Mouse (Mus musculus): ENCODE results near the gene Hoxc5.

Hoxc5 gene

GRCm38 (mm10) chr15:102967511-102968397 lies 511 bp downstream of the Hoxc5 start:
- no peak for DNase-seq

- DNase-seq = no peak
Measured at GRCm38 (mm10) chr15:102969296-102969695, 2.1 kb downstream of the Hoxc5 start.

GRCm38 (mm10) chr15:102970740-102971139 lies 3.5 kb downstream of the Hoxc5 start:
- DNase-seq = no peak

- no peak for DNase-seq
Measured at GRCm38 (mm10) chr15:102972254-102972653, 5.0 kb downstream of the Hoxc5 start.

- no peak for DNase-seq
Measured at GRCm38 (mm10) chr15:102972753-102973152, 5.5 kb downstream of the Hoxc5 start.

GRCm38 (mm10) chr15:102975034-102975433 lies 7.8 kb downstream of the Hoxc5 start:
- no peak for DNase-seq

GRCm38 (mm10) chr15:102975688-102976111 lies 8.5 kb downstream of the Hoxc5 start:
- no peak for DNase-seq

GRCm38 (mm10) chr15:102976171-102976570 lies 8.9 kb downstream of the Hoxc5 start, which contains the start of gene Hoxc9:
TSS of gene Hoxc9 (plus strand) at chr15:102976439.
- no peak for DNase-seq

GRCm38 (mm10) chr15:102976631-102977422 lies 9.6 kb downstream of the Hoxc5 start:
- no peak for DNase-seq

GRCm38 (mm10) chr15:102977423-102977974 lies 10.3 kb downstream of the Hoxc5 start:
- DNase-seq = no peak

GRCm38 (mm10) chr15:102978615-102979515 lies 11.6 kb downstream of the Hoxc5 start:
- no peak for DNase-seq

GRCm38 (mm10) chr15:102979936-102980335 lies 12.7 kb downstream of the Hoxc5 start:
- DNase-seq = no peak

- DNase-seq = no peak
Measured at GRCm38 (mm10) chr15:102980352-102980751, 13.1 kb downstream of the Hoxc5 start.

- no peak for DNase-seq
Measured at GRCm38 (mm10) chr15:102980912-102981311, 13.7 kb downstream of the Hoxc5 start.

GRCm38 (mm10) chr15:102981379-102982288 lies 14.4 kb downstream of the Hoxc5 start:
- DNase-seq = no peak

GRCm38 (mm10) chr15:102983716-102984115 lies 16.5 kb downstream of the Hoxc5 start:
- no peak for DNase-seq

GRCm38 (mm10) chr15:102984521-102984920 lies 17.3 kb downstream of the Hoxc5 start:
- DNase-seq = no peak

- DNase-seq = no peak
Measured at GRCm38 (mm10) chr15:102984925-102985324, 17.7 kb downstream of the Hoxc5 start.

GRCm38 (mm10) chr15:102987124-102987833 lies 20.0 kb downstream of the Hoxc5 start:
- DNase-seq = peak; percentile 91

- no peak for DNase-seq
Measured at GRCm38 (mm10) chr15:102988078-102988477, 20.8 kb downstream of the Hoxc5 start.
